Mouse (Mus musculus) lung, postnatal 36 days (tissue): ENCODE data around the gene Flrt2.

Experiments used
- DNase-seq: peaks from one replicate; pipeline ENCODE4 v3.0.0; 2022; ENCODE audit warnings: mixed read lengths

Gene Flrt2

GRCm38 (mm10) chr12:95738031-95738430 is 46.0 kb downstream of the Flrt2 start:
- no peak for DNase-seq

GRCm38 (mm10) chr12:95738491-95739135 is 46.6 kb downstream of the Flrt2 start:
- DNase-seq, result no peak

GRCm38 (mm10) chr12:95739739-95740138 is 47.7 kb downstream of the Flrt2 start:
- no peak for DNase-seq

GRCm38 (mm10) chr12:95741296-95741695 is 49.3 kb downstream of the Flrt2 start:
- DNase-seq, result peak; percentile 25

GRCm38 (mm10) chr12:95744307-95744706 is 52.3 kb downstream of the Flrt2 start:
- DNase-seq, result no peak

GRCm38 (mm10) chr12:95746856-95747579 is 55.0 kb downstream of the Flrt2 start:
- DNase-seq, result peak; percentile 54

- DNase-seq, result no peak
These were observed 56.7 kb downstream of the Flrt2 start for GRCm38 (mm10) chr12:95748760-95749159.

- no peak for DNase-seq
These were observed 57.2 kb downstream of the Flrt2 start for GRCm38 (mm10) chr12:95749248-95749647.

- DNase-seq, result no peak
These were observed 67.3 kb downstream of the Flrt2 start for GRCm38 (mm10) chr12:95759212-95759746.

- no peak for DNase-seq
These were observed 73.2 kb downstream of the Flrt2 start for GRCm38 (mm10) chr12:95765255-95765654.

- no peak for DNase-seq
These were observed 77.0 kb downstream of the Flrt2 start for GRCm38 (mm10) chr12:95769041-95769440.

- DNase-seq, result no peak
These were observed 78.2 kb downstream of the Flrt2 start for GRCm38 (mm10) chr12:95770251-95770650.

GRCm38 (mm10) chr12:95790146-95790545 is 98.1 kb downstream of the Flrt2 start:
- DNase-seq, result no peak

GRCm38 (mm10) chr12:95816660-95817059 is 124.6 kb downstream of the Flrt2 start:
- DNase-seq, result no peak
